Mouse (Mus musculus) layer of hippocampus, postnatal 25 days (tissue): ENCODE data around the gene Pde8a. TPM values are rescaled to one million over a fixed set of nuclear protein-coding genes. Genes with fewer than 3 reads are reported as not detected.
"Not testable (repeated sequence)": the region's sequence is repeated elsewhere in the genome, so short reads cannot be mapped to it uniquely, and the experiment has no call there.

Experiments used
- DNase-seq, 2 experiments: peaks; one replicate each; pipeline ENCODE4 v3.0.0; 2022; ENCODE audit warnings: mixed read lengths in 2 of 2, low spot score in 1 of 2; ENCODE audit errors: extremely low spot score in 1 of 2
- total RNA-seq, 2 experiments: library from RNA; stranded (reverse); gene quantifications; 2 replicates each; pipeline ENCODE4 v1.2.3; 2021

The Pde8a gene
- total RNA-seq = 1 to 10 TPM; 7.3 to 7.4 TPM

DNA sequence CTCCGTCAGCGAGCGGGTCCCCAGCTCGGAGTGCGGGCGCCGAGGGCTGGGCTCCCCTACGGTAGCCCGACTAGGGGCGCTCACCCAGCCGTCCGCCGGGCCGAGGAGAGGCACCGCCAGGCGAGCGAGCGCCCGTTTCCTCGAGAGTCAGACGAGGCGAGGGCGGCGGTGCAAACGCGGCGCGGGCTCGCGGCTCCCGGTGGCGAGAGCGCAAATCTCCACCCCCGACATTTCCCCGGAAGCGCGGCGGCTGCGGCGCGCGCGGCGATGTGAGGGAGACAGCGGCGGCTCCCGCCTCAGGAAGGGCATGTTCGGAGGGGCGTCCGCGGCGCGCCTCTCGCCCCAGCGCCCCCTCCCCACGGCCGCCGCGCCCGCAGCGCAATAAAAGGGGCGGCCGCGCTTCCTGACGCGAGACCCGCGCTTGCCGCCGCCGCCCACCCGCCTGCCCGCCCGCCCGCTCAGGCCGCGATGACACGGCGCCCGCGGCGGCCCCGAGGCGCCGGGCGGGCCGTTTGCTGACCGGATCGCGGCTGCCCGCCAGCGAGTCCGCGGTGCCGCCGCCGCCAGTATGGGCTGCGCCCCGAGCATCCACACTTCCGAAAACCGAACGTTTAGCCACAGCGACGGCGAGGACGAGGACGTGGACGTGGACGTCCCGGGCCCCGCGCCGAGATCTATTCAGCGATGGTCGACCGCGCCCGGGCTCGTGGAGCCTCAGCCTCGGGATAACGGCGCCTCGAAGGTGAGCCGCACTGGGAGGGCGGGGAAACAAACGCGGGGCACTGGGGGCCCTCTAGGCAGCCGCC lies at the start of gene Pde8a:
TSS of gene Pde8a (plus strand) at position 250 of the 806 bp plus-strand sequence.
- DNase-seq = no peak

GRCm38 (mm10) chr7:81164411-81164810 lies 49.0 kb upstream of the Pde8a start:
- no peak for DNase-seq

DNA sequence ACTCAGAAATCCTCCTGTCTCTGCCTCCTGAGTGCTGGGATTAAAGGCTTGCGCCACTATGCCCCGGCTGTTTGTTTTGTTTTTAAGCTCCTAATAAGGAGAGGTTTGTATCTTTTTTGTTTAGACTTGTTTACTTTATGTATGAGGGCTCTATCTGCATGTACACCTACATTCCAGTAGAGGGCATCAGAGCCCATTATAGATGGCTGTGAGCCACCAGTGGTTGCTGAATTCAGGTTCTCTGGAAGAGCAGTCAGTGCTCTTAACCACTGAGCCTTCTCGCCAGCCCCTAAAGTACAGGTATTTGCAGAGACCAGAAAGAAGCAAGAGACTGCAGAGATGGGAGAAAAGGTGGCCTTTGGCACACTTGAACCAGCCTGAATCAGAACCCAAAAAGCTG lies 46.3 kb upstream of the Pde8a start:
- DNase-seq = no peak

GRCm38 (mm10) chr7:81169351-81169750 lies 44.0 kb upstream of the Pde8a start:
- DNase-seq = no peak

DNA sequence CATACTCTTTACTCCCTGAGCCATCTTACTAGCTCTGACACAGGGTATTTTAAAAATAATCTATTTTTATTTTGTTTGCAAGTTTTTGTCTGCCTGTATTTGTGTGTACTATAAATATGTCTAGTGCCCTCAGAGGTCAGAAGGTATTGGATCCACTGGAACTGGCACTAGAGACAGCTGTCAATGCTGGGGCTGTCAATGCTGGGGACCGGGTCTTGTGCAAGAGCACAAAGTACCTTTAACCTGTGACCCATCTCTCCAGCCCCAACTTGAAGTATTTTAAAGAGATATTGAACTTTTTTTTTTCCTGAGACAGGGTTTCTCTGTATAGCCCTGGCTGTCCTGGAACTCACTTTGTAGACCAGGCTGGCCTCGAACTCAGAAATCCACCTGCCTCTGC lies 39.5 kb upstream of the Pde8a start:
- no peak for DNase-seq

- no peak for DNase-seq
These were observed 38.7 kb upstream of the Pde8a start for GRCm38 (mm10) chr7:81174654-81175053.

GRCm38 (mm10) chr7:81176187-81176769 lies 37.1 kb upstream of the Pde8a start:
- DNase-seq = no peak

- DNase-seq = no peak
These were observed 33.9 kb upstream of the Pde8a start for GRCm38 (mm10) chr7:81179494-81179893.

DNA sequence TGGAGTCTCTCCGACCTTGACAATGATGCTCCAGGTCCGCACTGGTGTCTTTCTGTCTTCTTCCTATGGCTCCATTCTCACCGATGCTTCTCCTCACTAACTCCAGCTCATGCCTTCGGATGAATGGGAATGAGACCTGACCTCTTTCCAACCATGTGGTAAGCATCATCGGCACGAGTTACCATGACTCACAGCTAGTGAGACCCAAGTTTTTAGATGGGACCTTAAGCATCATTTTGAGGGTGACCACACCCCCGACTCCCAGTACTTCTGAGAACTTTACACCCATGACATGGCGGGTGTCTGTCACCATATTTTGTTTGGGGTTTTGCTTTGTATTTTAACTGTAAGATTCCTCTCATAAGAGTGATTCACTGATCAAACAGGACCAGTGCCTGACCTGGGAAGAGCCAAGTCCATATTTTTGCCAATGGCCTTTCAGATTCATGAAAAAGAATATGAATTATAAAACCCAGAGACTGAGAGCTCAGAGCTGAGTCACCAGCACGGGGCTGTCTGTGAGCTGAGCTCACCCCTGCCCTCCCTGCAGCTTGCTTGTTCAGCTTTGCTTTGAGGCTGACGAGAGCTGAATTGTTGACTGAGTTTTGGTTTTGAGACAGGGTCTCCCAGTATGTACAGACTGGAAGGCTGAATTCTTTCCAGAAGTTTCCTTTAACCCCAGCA lies 30.8 kb upstream of the Pde8a start:
- no peak for DNase-seq

- no peak for DNase-seq
These were observed 30.2 kb upstream of the Pde8a start for GRCm38 (mm10) chr7:81183181-81183580.

DNA sequence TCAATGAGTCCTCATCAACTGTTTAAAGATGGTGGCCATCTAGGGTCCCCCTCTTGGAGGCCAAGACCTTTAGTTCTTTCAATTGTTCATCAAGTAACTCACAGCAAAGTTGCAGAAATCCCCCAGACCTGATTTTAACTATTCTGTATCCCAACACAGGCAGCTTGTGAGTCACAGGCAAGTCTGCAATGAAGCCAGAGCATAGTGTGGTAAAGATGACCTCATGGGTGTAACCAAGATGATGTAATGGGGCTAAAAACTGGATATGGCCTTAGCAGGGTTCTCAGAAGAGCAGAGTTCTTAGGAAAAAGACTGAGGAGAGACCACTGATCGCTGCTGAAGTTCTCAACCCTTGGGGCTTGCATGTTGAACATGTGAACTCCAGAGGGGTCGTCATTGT lies 29.3 kb upstream of the Pde8a start:
- no peak for DNase-seq

DNA sequence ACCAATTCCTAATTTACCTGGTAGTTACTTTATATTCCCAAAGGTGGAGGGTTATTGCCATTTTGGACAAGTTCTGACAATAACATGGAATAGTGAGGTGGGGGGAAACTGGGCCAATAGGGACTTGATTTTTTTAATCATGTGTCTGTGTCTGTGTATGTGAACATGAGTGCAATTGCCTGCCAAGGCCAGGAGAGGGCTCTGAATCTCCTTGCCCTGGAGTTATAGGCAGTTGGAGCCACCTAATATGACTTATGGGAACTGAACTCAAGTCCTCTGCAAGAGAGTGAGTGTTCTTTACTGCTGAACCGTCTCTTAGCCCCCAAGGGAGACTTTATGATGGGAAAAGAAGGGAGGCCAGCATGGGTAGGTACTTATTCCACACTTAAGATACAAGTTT lies 28.7 kb upstream of the Pde8a start:
- DNase-seq = no peak

GRCm38 (mm10) chr7:81186036-81186435 lies 27.4 kb upstream of the Pde8a start:
- DNase-seq = not testable (repeated sequence)

GRCm38 (mm10) chr7:81189180-81189579 lies 24.2 kb upstream of the Pde8a start:
- DNase-seq = no peak

- DNase-seq = no peak
These were observed 17.9 kb upstream of the Pde8a start for GRCm38 (mm10) chr7:81195509-81195908.

DNA sequence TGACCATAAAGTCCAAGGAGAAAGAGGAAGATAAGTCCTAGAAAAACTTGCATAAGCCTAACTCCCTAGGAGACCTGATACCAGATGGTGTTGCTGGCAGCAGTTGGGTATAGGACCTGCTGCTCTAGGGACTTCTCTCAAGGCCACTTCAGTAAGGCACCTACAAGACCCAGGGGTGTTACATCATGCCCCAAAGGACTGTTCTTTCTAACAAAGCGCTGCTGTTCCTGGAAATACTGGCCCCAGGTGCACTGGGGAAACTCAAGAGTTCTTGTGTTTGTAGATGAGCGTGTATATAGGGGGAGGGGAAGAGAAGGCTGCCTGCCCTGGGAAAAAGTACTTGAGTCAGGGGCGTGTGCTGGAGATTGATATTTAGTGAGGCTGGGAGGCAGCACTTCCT lies 16.6 kb upstream of the Pde8a start:
- DNase-seq = no peak

- DNase-seq = no peak
These were observed 14.9 kb upstream of the Pde8a start for GRCm38 (mm10) chr7:81198538-81198937.

DNA sequence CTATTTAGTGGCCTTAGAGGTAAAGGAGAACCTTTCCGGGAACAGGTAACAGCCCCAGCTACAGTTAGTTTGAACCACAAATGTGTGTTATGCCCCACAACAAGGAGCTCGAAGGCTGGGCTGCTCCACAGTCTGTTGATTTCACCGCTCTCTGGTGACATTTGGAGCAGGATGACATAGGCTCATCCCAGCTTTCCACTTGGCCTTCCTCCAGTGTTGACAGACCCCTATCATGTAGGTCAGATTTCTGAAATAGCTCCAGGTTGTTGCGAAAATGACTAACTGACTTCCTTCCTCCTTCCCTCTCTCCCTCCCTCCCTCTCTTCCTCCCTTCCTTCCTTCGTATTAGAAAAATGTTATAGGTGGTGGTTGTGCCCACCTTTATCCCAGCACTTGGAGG lies 14.3 kb upstream of the Pde8a start:
- DNase-seq = no peak

- DNase-seq = no peak
These were observed 13.6 kb upstream of the Pde8a start for GRCm38 (mm10) chr7:81199757-81200156.

GRCm38 (mm10) chr7:81202389-81202788 lies 11.0 kb upstream of the Pde8a start:
- no peak for DNase-seq

GRCm38 (mm10) chr7:81203576-81203975 lies 9.8 kb upstream of the Pde8a start:
- DNase-seq = not testable (repeated sequence)

DNA sequence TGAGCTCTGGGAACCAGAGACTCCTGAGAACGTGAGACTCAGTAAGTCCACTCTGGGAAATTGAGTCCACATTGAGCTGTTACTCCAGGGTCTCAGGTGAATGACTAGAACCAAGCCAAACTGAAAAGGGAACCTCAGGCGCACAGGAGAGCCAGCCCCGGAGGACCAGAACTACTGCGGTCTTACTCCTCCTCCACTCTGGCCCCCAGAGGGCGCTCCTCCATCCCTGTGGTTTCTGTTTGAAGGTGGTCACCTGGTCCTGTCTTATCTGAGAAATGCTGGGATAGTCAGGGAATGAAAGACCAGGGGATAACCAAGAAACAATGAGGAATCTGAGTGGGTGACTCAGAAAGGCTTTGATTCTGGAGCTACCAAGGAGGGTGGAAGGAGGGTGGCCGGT lies 4.5 kb upstream of the Pde8a start:
- DNase-seq = peak in 1 of 2 experiments; percentile 72
